Mouse (Mus musculus): ENCODE results near the gene Insr. TPM values are rescaled to one million over a fixed set of nuclear protein-coding genes. Genes with fewer than 3 reads are reported as not detected.
"Not testable (repeated sequence)": the region's sequence is repeated elsewhere in the genome, so short reads cannot be mapped to it uniquely, and the experiment has no call there.

Gene Insr
- polyA plus RNA-seq, 1 experiment from 2014 or later, result 45.7 TPM

- H3K9me3 ChIP-seq (replicated peaks; ENCODE audit: control insufficient read depth, low read length), result no peaks in the 10 kb centered on the region
- 65% methylated on average over 1 of the region's 1 CpGs for WGBS (ENCODE audit: insufficient replicate concordance)
- peaks cover 15% of the 10 kb centered on the region for H3K36me3 ChIP-seq (ENCODE audit: control insufficient read depth, insufficient read depth, low read length)
- H3K27ac ChIP-seq (ENCODE audit: low read depth, low read length), result no peak overlapping the region
- no peak for ATAC-seq (replicated peaks; ENCODE audit: insufficient number of reproducible peaks, low FRiP score, low TSS enrichment)
- H3K27me3 ChIP-seq (ENCODE audit: control insufficient read depth, insufficient read depth, low read length), result no peaks in the 10 kb centered on the region
- no peaks in the 10 kb centered on the region for H3K4me1 ChIP-seq (ENCODE audit: control insufficient read depth, insufficient read depth, low read length)
- no peak overlapping the region for H3K9ac ChIP-seq (ENCODE audit: low read depth, low read length)
- no peak overlapping the region for H3K4me3 ChIP-seq (ENCODE audit: low read depth, low read length)
- H3K4me2 ChIP-seq, result no peak overlapping the region
Measured at GRCm38 (mm10) chr8:3179930-3180329, 99.5 kb downstream of the Insr start.

GRCm38 (mm10) chr8:3177440-3177839 is 102.0 kb downstream of the Insr start:
- Histone ChIP-seq H3K4me2 (no peak overlapping the region), H3K9me3 (replicated peaks; ENCODE audit: control insufficient read depth, low read length) (peaks cover 3% of the 10 kb centered on the region; the same call in 1 of the 2 replicates), H3K27me3 (ENCODE audit: control insufficient read depth, insufficient read depth, low read length) (no peaks in the 10 kb centered on the region), H3K27ac (ENCODE audit: low read depth, low read length) (no peak overlapping the region), H3K9ac (ENCODE audit: low read depth, low read length) (no peak overlapping the region), H3K4me1 (ENCODE audit: control insufficient read depth, insufficient read depth, low read length) (no peaks in the 10 kb centered on the region), H3K4me3 (ENCODE audit: low read depth, low read length) (no peak overlapping the region), H3K36me3 (ENCODE audit: control insufficient read depth, insufficient read depth, low read length) (peaks cover 29% of the 10 kb centered on the region)
- WGBS (ENCODE audit: insufficient replicate concordance), result 89% methylated on average over 4 of the region's 4 CpGs
- ATAC-seq (replicated peaks; ENCODE audit: insufficient number of reproducible peaks, low FRiP score, low TSS enrichment), result no peak

- Histone ChIP-seq H3K4me2 (no peak overlapping the region), H3K36me3 (ENCODE audit: control insufficient read depth, insufficient read depth, low read length) (peaks cover 41% of the 10 kb centered on the region), H3K9ac (ENCODE audit: low read depth, low read length) (no peak overlapping the region), H3K4me3 (ENCODE audit: low read depth, low read length) (no peak overlapping the region), H3K4me1 (ENCODE audit: control insufficient read depth, insufficient read depth, low read length) (peaks cover 3% of the 10 kb centered on the region; the same call in 1 of the 2 replicates), H3K27me3 (ENCODE audit: control insufficient read depth, insufficient read depth, low read length) (no peaks in the 10 kb centered on the region), H3K27ac (ENCODE audit: low read depth, low read length) (no peak overlapping the region), H3K9me3 (replicated peaks; ENCODE audit: control insufficient read depth, low read length) (peaks cover 3% of the 10 kb centered on the region; the same call in 1 of the 2 replicates)
- no peak for ATAC-seq (replicated peaks; ENCODE audit: insufficient number of reproducible peaks, low FRiP score, low TSS enrichment)
- WGBS (ENCODE audit: insufficient replicate concordance), result 81% methylated on average over 1 of the region's 1 CpGs
Measured at GRCm38 (mm10) chr8:3172246-3172645, 107.2 kb downstream of the Insr start.

- 76% methylated on average over 1 of the region's 1 CpGs for WGBS (ENCODE audit: insufficient replicate concordance)
- no peak overlapping the region for H3K27ac ChIP-seq (ENCODE audit: low read depth, low read length)
- ATAC-seq (replicated peaks; ENCODE audit: insufficient number of reproducible peaks, low FRiP score, low TSS enrichment), result no peak
- H3K4me1 ChIP-seq (ENCODE audit: control insufficient read depth, insufficient read depth, low read length), result no peaks in the 10 kb centered on the region
- no peaks in the 10 kb centered on the region for H3K27me3 ChIP-seq (ENCODE audit: control insufficient read depth, insufficient read depth, low read length)
- H3K9me3 ChIP-seq (replicated peaks; ENCODE audit: control insufficient read depth, low read length), result 0 out of 2 replicates have a peak, but pooled peaks cover 3% of the 10 kb centered on the region
- no peak overlapping the region for H3K9ac ChIP-seq (ENCODE audit: low read depth, low read length)
- no peaks in the 10 kb centered on the region for H3K36me3 ChIP-seq (ENCODE audit: control insufficient read depth, insufficient read depth, low read length)
- no peak overlapping the region for H3K4me3 ChIP-seq (ENCODE audit: low read depth, low read length)
- no peak overlapping the region for H3K4me2 ChIP-seq
Measured at GRCm38 (mm10) chr8:3146506-3146905, 132.9 kb downstream of the Insr start.

- not testable (repeated sequence) for H3K4me2 ChIP-seq; H3K4me3 ChIP-seq (ENCODE audit: low read depth, low read length); H3K27me3 ChIP-seq (ENCODE audit: control insufficient read depth, insufficient read depth, low read length); H3K9ac ChIP-seq (ENCODE audit: low read depth, low read length); H3K4me1 ChIP-seq (ENCODE audit: control insufficient read depth, insufficient read depth, low read length); ATAC-seq (replicated peaks; ENCODE audit: insufficient number of reproducible peaks, low FRiP score, low TSS enrichment); H3K27ac ChIP-seq (ENCODE audit: low read depth, low read length); H3K9me3 ChIP-seq (replicated peaks; ENCODE audit: control insufficient read depth, low read length); H3K36me3 ChIP-seq (ENCODE audit: control insufficient read depth, insufficient read depth, low read length)
- WGBS (ENCODE audit: insufficient replicate concordance), result 77% methylated on average over 5 of the region's 5 CpGs
Measured at GRCm38 (mm10) chr8:3100416-3100815, 179.0 kb downstream of the Insr start.

Small RNA genes lying within 50 kb of the gene (microRNA-seq; reads per million reads assigned to microRNA genes)
- gene Gm25775 (ENCODE audit: borderline number of aligned reads), result not detected

Other genes starting within 250 kb of the Insr start
- gene A430078G23Rik, start 73.8 kb upstream of the Insr start, polyA plus RNA-seq (2014; fragmentation: Nextera tagmentation; extraction: Ambion mirVana), result 0.10 TPM in 1 of 2 replicates, not detected in the other
- gene Arhgef18, start 113.4 kb upstream of the Insr start, polyA plus RNA-seq (2014; fragmentation: Nextera tagmentation; extraction: Ambion mirVana), result 5.3 and 6.2 TPM in 2 replicates
- gene Pex11g, start 188.1 kb upstream of the Insr start, polyA plus RNA-seq (2014; fragmentation: Nextera tagmentation; extraction: Ambion mirVana), result 2.7 and 3.1 TPM in 2 replicates
- not detected in 2 replicates for gene Tex45, start 191.2 kb upstream of the Insr start, polyA plus RNA-seq (2014; fragmentation: Nextera tagmentation; extraction: Ambion mirVana)
- gene Zfp358, start 213.5 kb upstream of the Insr start, polyA plus RNA-seq (2014; fragmentation: Nextera tagmentation; extraction: Ambion mirVana), result 11.5 and 19.7 TPM in 2 replicates
- gene Mcoln1, start 220.8 kb upstream of the Insr start, polyA plus RNA-seq (2014; fragmentation: Nextera tagmentation; extraction: Ambion mirVana), result 31.3 and 48.1 TPM in 2 replicates
- gene Pnpla6, start 235.8 kb upstream of the Insr start, polyA plus RNA-seq (2014; fragmentation: Nextera tagmentation; extraction: Ambion mirVana), result 14.0 and 15.9 TPM in 2 replicates

All from heart, embryonic 11.5 days (tissue).